Mouse (Mus musculus): ENCODE results near the gene Camsap2. TPM values are rescaled to one million over a fixed set of nuclear protein-coding genes. Genes with fewer than 3 reads are reported as not detected.

Gene Camsap2
- polyA plus RNA-seq, 1 experiment = 7.4 TPM

DNA sequence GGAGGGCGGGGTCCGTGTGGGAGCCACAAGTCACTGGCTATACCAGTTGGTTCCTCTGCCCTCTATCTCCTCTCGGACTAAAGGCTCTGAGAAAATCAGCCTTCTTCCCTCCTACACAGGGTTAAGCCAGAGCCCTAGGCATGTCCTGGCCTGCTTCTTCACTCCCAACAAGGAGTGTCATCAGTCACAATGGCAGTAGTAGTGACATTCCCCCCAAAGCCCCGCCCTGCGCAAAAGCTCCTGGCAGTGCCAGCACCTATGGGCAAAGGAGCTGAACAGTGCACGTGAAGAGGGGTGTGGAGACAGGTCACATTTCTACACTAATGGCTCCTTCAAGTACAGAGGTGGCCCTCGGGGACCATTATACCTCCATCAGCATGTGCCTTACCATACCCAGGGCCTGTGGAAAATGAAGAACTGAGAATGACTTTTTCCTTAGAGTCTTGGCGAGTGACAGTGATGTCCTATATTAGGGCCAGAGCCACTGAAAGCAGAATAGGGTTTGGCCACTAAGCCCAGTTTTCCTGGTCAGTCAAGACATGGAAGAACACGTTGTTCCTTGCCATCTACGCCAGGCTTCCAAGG is 122.1 kb downstream of the Camsap2 start:
- Histone ChIP-seq H3K27me3 (ENCODE audit: control insufficient read depth, insufficient read depth, insufficient read length) (no peaks in the 10 kb centered on the region), H3K36me3 (ENCODE audit: control insufficient read depth, insufficient read depth) (peaks cover 12% of the 10 kb centered on the region), H3K79me2 (ENCODE audit: control insufficient read depth, insufficient read depth) (no peaks in the 10 kb centered on the region), H3K4me3 (ENCODE audit: insufficient read depth, poor library complexity, severe bottlenecking) (no peak overlapping the region), H3ac (ENCODE audit: control insufficient read depth, insufficient read length, low read depth) (no peak overlapping the region), H3K79me3 (ENCODE audit: low read depth) (peaks cover 2% of the 10 kb centered on the region)
- TF ChIP-seq FOSL1 (IDR thresholded peaks at IDR 0.05; ENCODE audit: insufficient read depth, low read length, poor library complexity, severe bottlenecking) (no peak), USF1 (IDR thresholded peaks at IDR 0.05; ENCODE audit: low read depth) (no peak), CTCF (IDR thresholded peaks at IDR 0.05; ENCODE audit: control insufficient read depth, insufficient read depth, insufficient read length) (no peak), MAX (IDR thresholded peaks at IDR 0.05) (no peak), CEBPB (IDR thresholded peaks at IDR 0.05; ENCODE audit: low read depth) (no peak), MYOG (IDR thresholded peaks at IDR 0.05; ENCODE audit: control insufficient read depth, extremely low read depth, insufficient read length) (no peak), MYOD1 (IDR thresholded peaks at IDR 0.05; ENCODE audit: control insufficient read depth, insufficient read length, low read depth) (no peak)

DNA sequence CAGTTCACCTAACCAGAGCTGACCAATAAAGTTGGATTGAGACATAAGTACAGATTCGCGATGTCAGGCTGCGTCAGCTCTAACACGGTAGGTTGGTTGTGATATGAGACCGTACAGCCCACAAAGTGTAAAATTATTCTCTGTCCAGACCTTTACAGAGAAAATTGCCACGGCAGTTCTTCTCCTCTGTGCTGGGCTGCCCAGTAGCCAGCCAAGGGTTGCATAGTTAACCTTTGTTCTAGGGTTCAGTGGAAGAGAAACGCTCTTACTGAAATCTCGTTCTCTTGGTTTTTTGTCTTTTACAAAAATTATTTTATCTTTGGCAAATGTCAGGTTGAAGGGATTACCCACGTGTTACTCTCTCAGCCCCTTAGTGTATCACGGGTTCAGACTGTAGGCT is 123.5 kb downstream of the Camsap2 start:
- Histone ChIP-seq H3K4me3 (ENCODE audit: insufficient read depth, poor library complexity, severe bottlenecking) (no peak overlapping the region), H3K27me3 (ENCODE audit: control insufficient read depth, insufficient read depth, insufficient read length) (no peaks in the 10 kb centered on the region), H3ac (ENCODE audit: control insufficient read depth, insufficient read length, low read depth) (no peak overlapping the region), H3K79me2 (ENCODE audit: control insufficient read depth, insufficient read depth) (no peaks in the 10 kb centered on the region), H3K36me3 (ENCODE audit: control insufficient read depth, insufficient read depth) (peaks cover 18% of the 10 kb centered on the region), H3K79me3 (ENCODE audit: low read depth) (no peaks in the 10 kb centered on the region)
- no peak for TF ChIP-seq MYOG (IDR thresholded peaks at IDR 0.05; ENCODE audit: control insufficient read depth, extremely low read depth, insufficient read length)
- TF ChIP-seq MAX (IDR thresholded peaks at IDR 0.05) = no peak
- no peak for TF ChIP-seq FOSL1 (IDR thresholded peaks at IDR 0.05; ENCODE audit: insufficient read depth, low read length, poor library complexity, severe bottlenecking)
- TF ChIP-seq CEBPB (IDR thresholded peaks at IDR 0.05; ENCODE audit: low read depth) = no peak
- no peak for TF ChIP-seq CTCF (IDR thresholded peaks at IDR 0.05; ENCODE audit: control insufficient read depth, insufficient read depth, insufficient read length)
- TF ChIP-seq MYOD1 (IDR thresholded peaks at IDR 0.05; ENCODE audit: control insufficient read depth, insufficient read length, low read depth) = no peak
- no peak for TF ChIP-seq USF1 (IDR thresholded peaks at IDR 0.05; ENCODE audit: low read depth)

DNA sequence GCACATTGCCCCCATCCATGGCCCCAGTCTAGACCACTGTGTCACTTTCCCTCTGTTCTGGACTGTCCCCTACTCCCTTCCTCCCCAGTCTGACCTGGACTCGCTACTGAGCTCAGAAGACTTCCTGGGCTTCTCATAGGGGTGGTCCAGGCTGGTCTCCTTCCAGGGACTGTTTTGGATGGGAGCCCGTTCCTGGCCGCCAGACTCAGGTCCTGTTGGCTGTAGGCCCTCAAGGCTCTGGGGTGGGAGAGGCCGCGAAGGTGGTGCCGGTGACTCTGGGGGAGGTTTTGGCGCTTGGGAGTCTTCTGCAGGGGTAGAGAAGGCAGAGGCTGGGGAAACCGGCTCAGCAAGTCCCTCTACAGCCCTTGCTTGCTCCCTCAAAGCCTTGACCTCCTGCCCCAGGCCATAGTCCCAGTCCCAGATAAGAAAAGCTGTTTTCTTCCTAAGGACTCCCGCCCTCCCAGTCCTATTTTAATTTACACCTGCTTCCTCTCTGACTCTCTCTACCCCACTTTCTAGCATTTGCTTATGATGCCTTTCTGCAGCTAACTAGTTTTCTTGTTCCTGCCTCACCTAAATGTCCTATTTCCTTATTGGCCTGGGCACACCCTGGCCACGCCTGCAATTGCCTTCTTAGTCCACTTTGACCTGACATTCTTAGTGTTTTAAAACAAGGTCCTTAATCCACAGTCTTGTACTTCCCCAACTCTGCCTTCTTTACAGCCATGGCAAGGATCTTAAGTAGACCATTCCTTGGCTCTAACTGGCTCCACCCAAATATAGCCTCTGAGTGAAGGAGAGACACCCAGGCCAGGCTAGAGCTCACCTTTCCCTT is 125.7 kb downstream of the Camsap2 start:
- Histone ChIP-seq H3K4me3 (ENCODE audit: insufficient read depth, poor library complexity, severe bottlenecking) (no peak overlapping the region), H3K36me3 (ENCODE audit: control insufficient read depth, insufficient read depth) (peaks cover 14% of the 10 kb centered on the region), H3K27me3 (ENCODE audit: control insufficient read depth, insufficient read depth, insufficient read length) (no peaks in the 10 kb centered on the region), H3K79me2 (ENCODE audit: control insufficient read depth, insufficient read depth) (no peaks in the 10 kb centered on the region), H3ac (ENCODE audit: control insufficient read depth, insufficient read length, low read depth) (no peak overlapping the region), H3K79me3 (ENCODE audit: low read depth) (no peaks in the 10 kb centered on the region)
- TF ChIP-seq MYOD1 (IDR thresholded peaks at IDR 0.05; ENCODE audit: control insufficient read depth, insufficient read length, low read depth) = no peak
- no peak for TF ChIP-seq FOSL1 (IDR thresholded peaks at IDR 0.05; ENCODE audit: insufficient read depth, low read length, poor library complexity, severe bottlenecking)
- TF ChIP-seq CTCF (IDR thresholded peaks at IDR 0.05; ENCODE audit: control insufficient read depth, insufficient read depth, insufficient read length) = no peak
- TF ChIP-seq CEBPB (IDR thresholded peaks at IDR 0.05; ENCODE audit: low read depth) = no peak
- TF ChIP-seq MAX (IDR thresholded peaks at IDR 0.05) = no peak
- no peak for TF ChIP-seq USF1 (IDR thresholded peaks at IDR 0.05; ENCODE audit: low read depth)
- no peak for TF ChIP-seq MYOG (IDR thresholded peaks at IDR 0.05; ENCODE audit: control insufficient read depth, extremely low read depth, insufficient read length)

Other genes with a start within 250 kb of the Camsap2 start
- 0.66 TPM for gene Kif21b, start 214.7 kb downstream of the Camsap2 start, polyA plus RNA-seq (2012; fragmentation: generic; extraction: Trizol)
- gene Mroh3, start 133.3 kb downstream of the Camsap2 start, polyA plus RNA-seq (2012; fragmentation: generic; extraction: Trizol) = not detected
- gene Inava, start 111.8 kb downstream of the Camsap2 start, polyA plus RNA-seq (2012; fragmentation: generic; extraction: Trizol) = 7.6 TPM
- gene Gpr25, start 85.2 kb downstream of the Camsap2 start, polyA plus RNA-seq (2012; fragmentation: generic; extraction: Trizol) = not detected
- gene Ddx59, start 69.2 kb upstream of the Camsap2 start, polyA plus RNA-seq (2012; fragmentation: generic; extraction: Trizol) = 6.0 TPM
- gene Kif14, start 120.2 kb upstream of the Camsap2 start, polyA plus RNA-seq (2012; fragmentation: generic; extraction: Trizol) = 2.8 TPM

All from C2C12 (cell line).